Mouse (Mus musculus): ENCODE results near the gene Nkain1.

- no peak for TF ChIP-seq POLR2A (IDR thresholded peaks at IDR 0.05; ENCODE audit: control insufficient read depth, extremely low read depth, insufficient read depth, low read length, poor library complexity)
- no peak for TF ChIP-seq CTCF (IDR thresholded peaks at IDR 0.05; ENCODE audit: borderline replicate concordance, control insufficient read depth, extremely low read depth, insufficient read depth, low read length, poor library complexity)
These were observed 2.8 kb downstream of the Nkain1 start for GRCm38 (mm10) chr4:130570941-130571720.

Measured in thymus, adult 2 months (tissue).